Mouse (Mus musculus): Measurements from ENCODE around the gene Tada2b.

- no peak for TF ChIP-seq CTCF (IDR thresholded peaks at IDR 0.05; ENCODE audit: low read depth)
- no peak for TF ChIP-seq EP300 (IDR thresholded peaks at IDR 0.05; ENCODE audit: low read depth)
Observed at GRCm38 (mm10) chr5:36440741-36441140, 43.3 kb downstream of the Tada2b start.
